In genomic region chr19:53184216-53184615, GRCm38 (mm10) we compare ENCODE assay signal across 11 mouse cellular contexts. TPM values are rescaled to one million over a fixed set of nuclear protein-coding genes. Genes with fewer than 3 reads are reported as not detected.
DNase-seq lines count a peak whose midpoint lies in the region; ATAC-seq and TF ChIP-seq lines count a peak whose summit lies in the region.
"Had no signal": no experiment of that assay in that cellular context is flagged by ENCODE, and none has a peak within 500 bp of the region (broad histone marks: within the 10 kb centered on the region; RNA-seq: fewer than 3 reads in every experiment).

No protein-coding gene starts in this region.

- DNase-seq in gastrocnemius, adult 2 months: no peak
- DNase-seq in gastrocnemius, postnatal 14 days: no peak
- DNase-seq in midbrain, embryonic 11.5 days (ENCODE audit: low spot score, missing footprints): peak; percentile 39
- peak; percentile 56 for DNase-seq in thymus, postnatal 25 days
- DNase-seq in left cerebral cortex, postnatal 10 days (ENCODE audit: extremely low spot score in 1 of 2, low spot score in 2 of 2): no peak
- no peak for DNase-seq in cerebellum, adult 11 months
- DNase-seq: adrenal gland, adult 2 months had no signal

- ATAC-seq in midbrain, embryonic 11.5 days (ENCODE audit: low FRiP score): no peak
- ATAC-seq in midbrain, embryonic 16.5 days: no peak
- ATAC-seq in liver, embryonic 15.5 days (ENCODE audit: insufficient read depth): no peak

- 69% methylated on average over 10 of the region's 10 CpGs for WGBS in midbrain, embryonic 11.5 days
- 56% methylated on average over 10 of the region's 10 CpGs for WGBS in midbrain, embryonic 16.5 days
- 27% methylated on average over 10 of the region's 10 CpGs for WGBS in liver, embryonic 15.5 days (ENCODE audit: insufficient replicate concordance)

- H3K36me3 ChIP-seq in midbrain, embryonic 11.5 days (ENCODE audit: control insufficient read depth, insufficient read depth, low read length): no peaks in the 10 kb centered on the region
- H3K36me3 ChIP-seq in midbrain, embryonic 16.5 days (ENCODE audit: control insufficient read depth, insufficient read depth, low read length): no peaks in the 10 kb centered on the region
- H3K36me3 ChIP-seq in liver, embryonic 15.5 days (replicated peaks): no peaks in the 10 kb centered on the region
- H3K36me3 ChIP-seq: embryonic facial prominence, embryonic 15.5 days; hindbrain, embryonic 12.5 days had no signal

- intact Hi-C loops in gastrocnemius, adult 2 months (cut with DNase I): no loop called here
- intact Hi-C loops in gastrocnemius, postnatal 14 days (cut with DNase I; ENCODE audit: low total_unique reads): no loop called here
- intact Hi-C loops in left cerebral cortex, postnatal 10 days (cut with DNase I): no loop called here

- no peaks in the 10 kb centered on the region for H3K9me3 ChIP-seq in midbrain, embryonic 11.5 days (ENCODE audit: control insufficient read depth, low read length)
- H3K9me3 ChIP-seq in midbrain, embryonic 16.5 days (replicated peaks; ENCODE audit: control insufficient read depth, low read length, poor library complexity, severe bottlenecking): no peaks in the 10 kb centered on the region
- no peaks in the 10 kb centered on the region for H3K9me3 ChIP-seq in liver, embryonic 15.5 days (replicated peaks)
- H3K9me3 ChIP-seq: embryonic facial prominence, embryonic 15.5 days; hindbrain, embryonic 12.5 days had no signal

- TF ChIP-seq CTCF in gastrocnemius, adult 2 months (IDR thresholded peaks at IDR 0.05): no peak

- H3K27ac ChIP-seq in gastrocnemius, adult 2 months: peak overlapping the region; percentile 84
- H3K27ac ChIP-seq in midbrain, embryonic 11.5 days (ENCODE audit: low read depth, low read length): no peak overlapping the region
- no peak overlapping the region for H3K27ac ChIP-seq in midbrain, embryonic 16.5 days (ENCODE audit: low read length)
- H3K27ac ChIP-seq in liver, embryonic 15.5 days (replicated peaks): peak overlapping the region; percentile 89
- H3K27ac ChIP-seq: hindbrain, embryonic 12.5 days had no signal

- peaks cover 5% of the 10 kb centered on the region; the same call in 1 of the 2 replicates for H3K4me1 ChIP-seq in midbrain, embryonic 11.5 days (ENCODE audit: control insufficient read depth, insufficient read depth, low read length)
- H3K4me1 ChIP-seq in midbrain, embryonic 16.5 days (ENCODE audit: control insufficient read depth, insufficient read depth, low read length): peaks cover 11% of the 10 kb centered on the region
- peaks cover 78% of the 10 kb centered on the region for H3K4me1 ChIP-seq in liver, embryonic 15.5 days (replicated peaks)

- no peaks in the 10 kb centered on the region for H3K27me3 ChIP-seq in midbrain, embryonic 11.5 days (ENCODE audit: control insufficient read depth, insufficient read depth, low read length)
- H3K27me3 ChIP-seq in midbrain, embryonic 16.5 days (ENCODE audit: control insufficient read depth, insufficient read depth, low read depth, low read length): no peaks in the 10 kb centered on the region
- H3K27me3 ChIP-seq in liver, embryonic 15.5 days: peaks cover 27% of the 10 kb centered on the region; the same call in 1 of the 2 replicates
- H3K27me3 ChIP-seq: embryonic facial prominence, embryonic 15.5 days; hindbrain, embryonic 12.5 days had no signal

- peak overlapping the region; percentile 57 for H3K4me3 ChIP-seq in gastrocnemius, adult 2 months
- no peak overlapping the region for H3K4me3 ChIP-seq in midbrain, embryonic 11.5 days (ENCODE audit: low read depth, low read length)
- no peak overlapping the region for H3K4me3 ChIP-seq in midbrain, embryonic 16.5 days (ENCODE audit: low read depth, low read length)
- H3K4me3 ChIP-seq in liver, embryonic 15.5 days (replicated peaks): no peak overlapping the region
- H3K4me3 ChIP-seq: embryonic facial prominence, embryonic 15.5 days; hindbrain, embryonic 12.5 days had no signal

- H3K4me2 ChIP-seq in midbrain, embryonic 11.5 days: no peak overlapping the region
- H3K4me2 ChIP-seq in midbrain, embryonic 16.5 days (ENCODE audit: low read length): no peak overlapping the region
- peak overlapping the region; percentile 61 for H3K4me2 ChIP-seq in liver, embryonic 15.5 days
- H3K4me2 ChIP-seq: embryonic facial prominence, embryonic 15.5 days; hindbrain, embryonic 12.5 days had no signal

- H3K9ac ChIP-seq in midbrain, embryonic 11.5 days (ENCODE audit: low read length): no peak overlapping the region
- no peak overlapping the region for H3K9ac ChIP-seq in midbrain, embryonic 16.5 days (ENCODE audit: low read depth, low read length)
- no peak overlapping the region for H3K9ac ChIP-seq in liver, embryonic 15.5 days
- H3K9ac ChIP-seq: embryonic facial prominence, embryonic 15.5 days; hindbrain, embryonic 12.5 days had no signal

RNA-seq across cellular contexts. Expression of gene Add3, which starts 44.0 kb away (rescaled TPM):
- 10 to 100 TPM; 17.0 to 29.5 TPM for total RNA-seq in gastrocnemius, adult 2 months (2021)
- total RNA-seq in gastrocnemius, postnatal 14 days (2021): 10 to 100 TPM; 31.6 to 45.4 TPM
- 49.7 and 53.8 TPM in 2 replicates for polyA plus RNA-seq in midbrain, embryonic 11.5 days (2014; fragmentation: Nextera tagmentation; extraction: Ambion mirVana)
- polyA plus RNA-seq in midbrain, embryonic 16.5 days (2015; fragmentation: Nextera tagmentation; extraction: Ambion mirVana): 31.9 and 35.7 TPM in 2 replicates
- 26.2 and 28.3 TPM in 2 replicates for polyA plus RNA-seq in liver, embryonic 15.5 days (2015; fragmentation: Nextera tagmentation; extraction: Ambion mirVana)
- total RNA-seq in left cerebral cortex, postnatal 10 days (2021): 100 to 1,000 TPM; 113 to 114 TPM

Comparison
In these comparisons a context has a peak if more than half of its experiments do, and no peak if none do; other contexts are left out.
1. DNase-seq: peak in midbrain, embryonic 11.5 days (single experiment) and thymus, postnatal 25 days (single experiment); none in gastrocnemius, adult 2 months (single experiment), gastrocnemius, postnatal 14 days (single experiment), left cerebral cortex, postnatal 10 days (0 of 2) and cerebellum, adult 11 months (single experiment).
2. H3K27ac ChIP-seq: peak in gastrocnemius, adult 2 months (single experiment) and liver, embryonic 15.5 days (single experiment); none in midbrain, embryonic 11.5 days (single experiment) and midbrain, embryonic 16.5 days (single experiment).